Mouse (Mus musculus): ENCODE results near the gene Xpo4.
"Not testable (repeated sequence)": the region's sequence is repeated elsewhere in the genome, so short reads cannot be mapped to it uniquely, and the experiment has no call there.

Xpo4 gene

DNA sequence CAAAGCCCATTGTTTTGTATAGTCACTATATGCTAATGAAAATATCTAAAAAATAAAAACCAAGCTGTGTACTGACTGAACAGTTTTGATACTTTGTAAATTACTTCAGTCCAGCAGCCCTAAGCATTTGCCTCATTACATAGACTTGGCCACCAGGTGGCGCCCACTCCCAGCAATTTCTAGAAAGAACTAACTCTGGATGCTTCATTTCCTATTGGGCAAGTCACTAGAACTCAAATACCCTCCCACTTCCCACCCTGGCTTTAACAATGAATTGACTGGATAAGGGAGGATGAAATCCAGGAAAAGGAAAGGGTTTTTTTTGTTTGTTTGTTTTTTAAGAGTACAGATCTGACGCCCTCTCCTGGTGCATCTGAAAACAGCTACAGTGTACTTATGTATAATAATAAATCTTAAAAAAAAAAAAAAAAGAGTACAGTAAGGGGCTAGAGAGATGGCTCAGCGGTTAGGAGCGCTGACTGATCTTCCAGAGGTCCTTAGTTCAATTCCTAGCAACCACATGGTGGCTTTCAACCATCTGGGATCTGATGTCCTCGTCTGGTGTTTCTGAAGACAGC is 14.8 kb upstream of the Xpo4 start:
- peak; percentile 90 for DNase-seq

DNA sequence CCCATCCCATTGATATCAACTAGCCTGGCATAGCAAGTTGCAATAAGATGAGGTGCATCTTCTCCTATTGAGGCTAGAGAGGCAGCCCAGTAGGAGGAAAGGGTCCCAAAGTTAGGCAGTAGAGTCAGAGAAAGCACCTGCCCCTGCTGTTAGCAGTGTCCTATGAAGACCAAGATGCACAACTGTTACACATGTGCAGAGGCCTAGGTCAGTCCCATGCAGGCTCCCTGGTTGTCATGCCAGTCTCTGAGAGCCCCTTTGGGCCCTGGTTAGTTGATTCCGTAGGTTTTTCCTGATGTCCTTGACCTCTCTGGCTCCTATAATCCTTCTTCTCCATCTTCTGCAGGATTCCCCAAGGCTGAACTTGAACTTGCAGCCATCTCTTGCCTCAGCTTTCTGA is 14.3 kb upstream of the Xpo4 start:
- no peak for DNase-seq

DNA sequence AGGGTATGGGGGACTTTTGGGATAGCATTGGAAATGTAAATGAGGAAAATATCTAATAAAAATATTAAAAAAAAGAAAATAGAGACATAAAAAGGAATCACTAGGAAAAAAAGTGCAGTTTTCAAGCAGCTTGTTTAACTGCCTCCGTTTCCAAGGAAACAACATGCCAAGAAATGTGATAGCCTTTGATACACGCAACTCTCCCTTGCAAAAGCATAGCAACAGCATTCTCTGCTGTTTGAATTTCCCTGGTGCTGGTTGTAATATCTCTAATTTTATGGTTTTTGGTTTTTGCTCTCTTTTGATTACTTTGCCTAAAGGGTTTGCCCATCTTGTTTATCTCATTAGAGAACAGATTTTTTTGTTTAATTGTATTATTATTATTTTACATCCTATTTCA is 10.3 kb upstream of the Xpo4 start:
- no peak for DNase-seq

DNA sequence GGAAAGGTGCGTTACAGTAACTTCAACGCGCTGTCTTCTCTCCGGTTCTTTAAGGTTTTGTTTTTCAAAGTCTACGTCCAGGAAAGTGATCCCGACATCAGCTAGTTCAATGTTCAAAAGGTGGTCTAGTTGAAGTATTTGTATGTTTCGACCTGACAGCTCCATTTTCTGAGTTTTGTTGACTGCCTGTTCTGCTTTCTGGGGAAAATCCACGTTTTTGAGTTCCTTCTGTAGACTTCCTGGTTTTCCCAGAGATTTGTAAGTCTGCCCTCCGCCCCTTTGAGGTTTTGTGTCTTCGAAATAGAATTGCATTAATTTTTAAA is 359 bp upstream of the Xpo4 start:
- DNase-seq, result no peak

DNA sequence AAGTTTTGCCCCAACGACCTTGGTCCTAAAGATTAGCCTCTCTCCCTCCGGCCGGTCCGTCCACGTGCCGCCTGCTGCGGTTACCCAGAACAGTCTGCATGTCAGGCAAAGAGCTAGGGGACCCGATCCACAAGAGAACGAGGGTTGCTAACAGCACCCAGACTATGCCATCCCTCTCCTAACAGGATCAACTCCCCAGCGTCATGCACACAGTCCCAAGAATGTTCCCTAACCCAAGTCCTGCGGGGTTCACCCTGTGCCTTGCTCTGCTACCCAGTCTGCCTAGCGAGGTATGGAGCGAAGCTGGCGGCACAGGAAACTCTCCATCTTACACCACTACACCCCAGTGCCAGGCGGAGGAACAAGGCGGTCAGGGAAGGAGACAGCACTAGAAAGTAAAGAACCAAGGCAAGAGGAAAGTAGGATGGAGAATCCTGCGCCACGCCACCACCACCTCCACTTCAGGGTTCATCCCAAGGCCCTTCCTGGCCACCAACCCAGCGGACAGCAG is 864 bp downstream of the Xpo4 start:
- no peak for DNase-seq

DNA sequence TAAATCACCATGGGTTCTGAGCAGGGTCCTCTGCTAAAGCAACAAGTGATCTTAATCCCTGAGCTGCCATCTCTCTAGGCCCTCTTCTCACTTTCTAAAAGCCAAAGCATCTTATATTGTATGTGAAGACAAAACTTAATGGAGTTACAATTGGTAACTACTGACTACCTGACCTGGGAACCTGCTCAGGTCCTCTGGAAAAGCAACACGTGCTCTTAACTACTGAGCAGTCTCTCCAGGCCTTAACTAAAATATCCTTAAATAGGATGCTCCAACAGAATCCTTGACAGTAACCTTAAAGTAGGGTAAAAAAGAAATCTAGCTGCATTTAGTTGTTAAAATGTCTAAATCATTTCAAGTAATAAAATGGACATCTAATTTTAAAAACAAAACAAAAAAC is 1.6 kb downstream of the Xpo4 start:
- DNase-seq, result no peak

DNA sequence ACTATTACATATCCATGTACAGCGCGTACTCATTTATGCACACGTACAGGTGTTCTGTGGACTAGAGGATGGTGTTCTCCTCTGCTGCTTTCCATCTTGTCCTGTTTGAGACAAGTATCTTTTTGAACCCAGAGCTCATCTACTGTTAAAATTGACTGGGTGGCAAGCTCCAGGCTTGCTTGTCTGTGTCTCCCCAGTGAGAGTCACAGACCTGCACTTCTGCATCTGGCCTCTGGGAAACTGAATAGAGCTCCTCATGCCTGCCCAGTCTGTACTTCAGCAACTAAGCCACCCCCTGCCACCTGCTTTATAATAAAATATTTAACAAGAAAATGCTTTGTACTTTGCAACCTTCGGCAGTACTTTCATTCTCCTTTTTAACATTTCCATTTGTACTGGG is 6.9 kb downstream of the Xpo4 start:
- no peak for DNase-seq

DNA sequence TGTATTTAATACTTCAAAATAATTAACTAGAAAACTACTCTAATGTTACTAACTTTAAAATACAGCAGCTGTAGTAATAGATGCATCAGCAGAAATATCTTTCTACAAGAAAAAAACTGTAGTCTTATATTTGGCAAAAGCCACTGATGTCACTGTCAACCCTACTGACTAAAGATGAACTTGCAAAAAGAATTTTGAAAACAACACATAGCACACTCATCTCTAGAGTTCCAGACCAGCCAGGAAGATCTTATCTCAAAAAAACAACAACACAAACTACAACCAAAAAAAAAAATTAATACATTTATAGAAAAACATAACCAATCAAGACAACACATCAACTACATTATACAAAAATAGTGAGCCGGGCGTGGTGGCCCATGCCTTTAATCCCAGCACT is 7.7 kb downstream of the Xpo4 start:
- DNase-seq, result no peak

DNA sequence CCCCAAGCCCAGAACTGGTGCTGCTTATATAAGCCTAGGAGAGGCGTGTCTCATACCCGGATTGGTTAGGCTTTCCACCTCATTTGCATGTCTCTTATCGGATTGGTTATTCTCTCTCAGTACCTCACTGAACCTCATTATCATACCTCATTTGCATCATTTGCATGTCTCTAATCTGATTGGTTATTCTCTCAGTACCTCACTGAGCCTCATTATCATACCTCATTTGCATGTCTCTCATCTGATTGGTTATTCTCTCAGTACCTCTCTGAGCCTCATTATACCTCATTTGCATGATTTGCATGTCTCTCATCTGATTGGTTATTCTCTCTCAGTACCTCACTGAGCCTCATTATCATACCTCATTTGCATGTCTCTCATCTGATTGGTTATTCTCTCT is 8.7 kb downstream of the Xpo4 start:
- DNase-seq, result not testable (repeated sequence)

DNA sequence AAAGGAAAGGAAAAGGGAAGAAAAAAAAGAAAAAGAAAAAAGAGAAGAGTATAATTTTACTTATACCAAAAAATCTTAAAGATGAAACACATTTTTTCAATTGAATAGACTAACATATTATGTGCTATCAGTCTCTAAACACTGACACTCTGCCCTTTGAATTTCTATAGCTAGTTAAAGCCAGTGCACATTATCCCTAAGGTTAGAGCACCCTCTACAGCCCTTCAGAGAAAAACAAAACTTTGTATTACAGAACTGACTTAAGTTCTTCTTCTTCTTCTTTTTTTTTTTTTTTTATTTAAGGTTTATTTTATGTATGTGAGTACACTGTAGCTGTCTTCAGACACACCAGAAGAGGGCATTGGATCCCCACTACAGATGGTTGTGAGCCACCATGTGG is 15.7 kb downstream of the Xpo4 start:
- DNase-seq, result no peak

DNA sequence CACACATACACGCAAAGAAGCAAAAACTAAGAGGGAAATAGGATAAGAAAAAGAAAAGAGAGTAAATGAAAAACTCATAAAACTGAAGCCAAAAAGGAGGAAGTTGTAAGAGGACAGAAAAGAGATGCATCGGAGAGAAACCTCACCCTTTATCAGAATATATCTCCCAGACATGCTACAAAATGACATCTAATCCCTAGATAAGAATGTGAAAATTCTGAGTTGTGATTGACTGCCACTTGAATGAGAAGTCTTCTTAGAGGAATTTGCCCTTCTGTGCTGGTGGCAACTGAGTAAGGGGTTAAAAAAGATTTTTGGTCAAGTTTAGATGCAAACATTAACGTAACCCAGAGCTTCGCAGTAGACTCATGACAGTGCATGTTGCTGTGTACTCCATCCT is 19.1 kb downstream of the Xpo4 start:
- DNase-seq, result no peak

DNA sequence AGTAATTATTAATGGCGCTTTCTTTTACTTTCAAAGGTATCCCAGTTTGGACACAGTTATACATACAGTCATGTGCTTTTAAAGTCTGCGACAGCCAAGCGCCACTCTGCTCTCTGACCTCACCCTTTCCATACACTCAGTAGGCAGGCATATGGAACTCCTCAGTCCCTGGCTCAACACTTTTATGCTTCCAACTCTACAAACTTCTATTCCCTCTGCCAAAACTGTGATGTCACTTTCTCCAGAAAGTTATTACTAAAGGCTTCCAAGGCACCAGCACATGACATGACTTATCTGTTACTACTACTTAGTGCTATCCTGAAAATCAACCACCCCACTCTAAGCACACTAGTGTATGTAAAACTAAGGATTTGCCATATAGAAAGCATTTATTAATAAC is 26.1 kb downstream of the Xpo4 start:
- no peak for DNase-seq

DNA sequence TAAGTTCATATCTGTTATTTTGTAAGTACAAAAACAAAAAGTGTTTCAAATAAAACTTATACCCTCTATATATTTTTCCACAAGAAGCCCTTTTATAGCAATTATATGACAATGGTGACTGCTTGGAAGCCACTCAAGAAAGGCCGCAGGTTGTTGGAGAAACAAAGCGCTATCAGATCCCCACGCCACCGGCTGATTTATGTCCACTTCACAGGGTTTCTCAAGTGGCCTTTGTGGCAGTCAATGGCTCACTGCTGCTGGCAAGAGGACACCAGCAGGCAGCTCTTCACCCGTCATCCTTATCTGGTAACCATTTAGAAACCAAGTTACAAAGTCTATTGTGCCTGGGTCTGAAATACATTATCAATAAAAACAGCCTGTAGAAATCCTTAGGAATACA is 31.1 kb downstream of the Xpo4 start:
- no peak for DNase-seq

DNA sequence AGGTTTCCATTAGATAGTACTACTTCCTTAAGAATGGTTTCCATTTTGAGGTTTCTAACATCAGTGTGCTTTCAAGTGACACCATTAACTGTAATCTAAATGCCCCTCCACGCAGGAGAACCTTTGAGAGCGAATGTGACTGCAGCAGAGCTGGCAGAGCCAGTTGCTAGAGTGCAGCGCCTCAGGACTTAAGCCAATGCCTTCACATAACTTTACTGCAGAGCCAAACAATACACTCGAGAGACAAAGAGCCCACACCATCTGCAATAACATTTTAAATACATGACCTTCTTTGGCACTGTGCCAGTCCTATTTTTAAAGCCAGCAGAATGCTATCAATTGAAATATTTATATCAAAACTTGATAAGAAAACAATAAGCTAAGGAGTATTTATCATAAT is 35.6 kb downstream of the Xpo4 start:
- no peak for DNase-seq

DNA sequence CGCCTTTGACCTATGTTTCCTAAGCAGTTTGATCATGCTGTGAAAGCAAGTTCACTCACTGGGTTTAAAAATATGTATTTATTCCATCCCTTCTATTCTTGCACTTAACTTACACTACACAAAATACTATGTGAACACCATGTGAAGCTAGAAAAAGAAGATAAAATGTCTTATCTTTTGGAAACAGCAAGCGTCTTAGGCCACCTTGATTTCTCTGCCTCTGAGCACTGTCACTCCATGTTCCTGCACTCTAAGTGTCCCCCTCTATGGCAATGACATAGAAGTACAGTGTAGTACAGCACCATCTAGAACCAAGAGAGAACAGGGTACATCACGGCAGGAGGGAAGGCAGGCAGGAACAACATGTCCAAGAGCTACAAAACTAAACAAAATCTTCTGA is 42.3 kb downstream of the Xpo4 start:
- DNase-seq, result no peak

DNA sequence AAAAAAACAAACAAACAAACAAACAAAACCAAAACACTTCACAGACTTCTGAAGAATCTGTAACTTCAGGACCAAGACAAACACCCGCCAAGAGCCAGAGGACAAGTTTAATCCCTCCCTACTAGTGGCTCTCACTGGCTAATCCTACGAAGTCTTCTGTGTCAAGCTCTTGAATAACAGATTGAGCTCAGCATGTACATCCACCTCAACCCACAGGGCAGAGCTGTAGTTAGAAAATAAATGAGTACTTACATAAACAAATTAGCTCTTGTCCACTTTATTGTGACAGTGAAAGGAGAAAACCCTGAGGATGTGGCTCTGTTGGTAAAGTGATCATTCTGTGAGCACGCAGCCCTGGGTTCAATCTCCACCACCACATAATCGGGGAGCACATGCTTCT is 43.5 kb downstream of the Xpo4 start:
- DNase-seq, result no peak

DNA sequence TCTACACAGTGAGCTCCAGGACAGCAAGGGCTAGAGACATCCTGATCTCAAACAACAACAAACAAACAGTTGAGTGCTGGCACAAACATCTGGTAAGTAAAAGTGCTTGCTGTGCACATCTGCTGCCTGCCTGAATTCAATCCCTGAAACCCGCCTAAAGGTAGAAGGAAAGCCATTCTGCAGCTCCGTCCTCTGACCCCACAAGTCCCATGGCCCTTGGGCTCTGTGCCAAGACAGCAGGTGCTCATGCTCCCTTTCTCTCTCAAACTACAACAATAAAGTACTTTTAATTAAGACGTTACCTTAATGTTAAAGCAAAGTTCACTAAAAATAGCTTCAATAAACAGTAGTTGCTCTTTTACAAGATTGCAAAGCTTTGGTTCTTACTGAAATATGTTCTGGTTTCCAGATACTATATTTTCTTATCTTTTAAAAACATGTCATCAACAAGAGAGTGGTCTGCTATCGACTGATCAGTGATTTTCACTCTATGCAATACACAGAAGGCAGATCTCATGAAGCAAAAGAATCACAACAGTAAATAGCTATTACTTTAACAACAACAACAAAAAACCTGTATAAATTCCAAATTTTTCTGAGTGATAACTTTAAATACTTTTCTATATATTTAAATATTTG is 44.5 kb downstream of the Xpo4 start:
- peak; percentile 54 for DNase-seq

DNA sequence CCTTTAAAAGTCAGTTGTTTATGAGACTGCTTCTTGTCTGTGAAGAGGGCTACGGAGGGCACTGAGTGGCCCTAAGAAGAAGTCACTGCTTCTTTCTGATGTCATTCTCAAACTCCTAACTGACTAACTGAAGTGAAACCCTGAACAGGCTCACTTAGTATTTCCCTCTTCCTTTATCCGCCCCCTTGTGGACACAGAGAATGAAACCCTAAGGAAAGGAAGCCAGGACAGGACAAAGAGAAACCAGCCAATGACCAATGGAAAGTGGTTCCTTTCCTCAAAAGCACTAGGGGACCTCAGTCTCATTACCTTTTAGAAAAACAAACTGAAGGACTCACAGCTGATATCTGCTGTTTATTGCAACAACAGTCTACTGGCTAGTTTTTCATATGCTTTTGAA is 45.7 kb downstream of the Xpo4 start:
- DNase-seq, result peak; percentile 51

DNA sequence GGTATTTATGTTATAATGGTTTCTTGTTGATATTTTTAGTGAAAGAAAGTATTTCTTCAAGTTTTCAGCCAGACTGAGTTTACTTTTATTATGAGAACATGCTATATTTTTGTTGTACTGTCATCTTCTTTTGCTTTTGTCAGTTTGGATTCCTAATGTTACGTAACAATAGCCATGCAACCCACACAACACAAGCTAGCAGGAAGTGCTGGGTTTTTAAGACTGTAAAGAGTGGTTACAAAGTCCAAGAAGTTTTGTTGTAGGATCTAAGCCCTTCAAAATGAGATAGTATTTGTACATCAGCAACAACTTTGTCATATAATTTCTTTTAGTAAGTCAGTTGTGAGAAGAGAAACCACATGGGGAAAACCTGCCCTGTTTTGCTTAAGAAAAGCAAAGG is 47.6 kb downstream of the Xpo4 start:
- no peak for DNase-seq

DNA sequence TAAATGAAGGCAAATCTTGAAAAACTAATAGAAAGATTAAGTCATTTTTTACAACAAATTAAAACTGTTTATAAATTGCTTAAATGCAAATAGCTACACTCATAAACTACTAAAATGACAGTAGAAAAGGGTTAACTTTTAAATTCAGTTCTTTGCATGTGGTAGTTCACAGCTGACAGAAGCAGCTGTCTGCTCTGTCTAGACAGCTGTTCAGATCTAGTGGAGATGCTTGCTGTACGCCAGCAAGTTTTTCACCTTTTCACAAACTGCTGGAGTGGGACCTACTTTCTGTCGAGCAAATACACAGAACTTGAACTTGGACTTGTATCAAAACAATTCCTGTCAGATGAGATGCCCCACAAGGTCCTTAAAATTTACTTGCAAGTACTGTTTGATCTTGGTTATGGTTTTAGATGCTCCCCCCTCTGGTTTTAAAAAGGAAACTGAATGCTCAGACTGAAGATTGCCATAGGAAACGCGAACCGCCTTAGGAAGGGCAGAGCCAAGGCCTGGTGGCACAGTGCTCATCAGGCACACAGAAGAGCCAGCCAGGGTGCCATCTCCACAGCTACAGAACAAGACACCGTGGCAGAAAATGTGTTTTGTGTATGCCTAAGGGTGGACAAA is 48.8 kb downstream of the Xpo4 start:
- no peak for DNase-seq

DNA sequence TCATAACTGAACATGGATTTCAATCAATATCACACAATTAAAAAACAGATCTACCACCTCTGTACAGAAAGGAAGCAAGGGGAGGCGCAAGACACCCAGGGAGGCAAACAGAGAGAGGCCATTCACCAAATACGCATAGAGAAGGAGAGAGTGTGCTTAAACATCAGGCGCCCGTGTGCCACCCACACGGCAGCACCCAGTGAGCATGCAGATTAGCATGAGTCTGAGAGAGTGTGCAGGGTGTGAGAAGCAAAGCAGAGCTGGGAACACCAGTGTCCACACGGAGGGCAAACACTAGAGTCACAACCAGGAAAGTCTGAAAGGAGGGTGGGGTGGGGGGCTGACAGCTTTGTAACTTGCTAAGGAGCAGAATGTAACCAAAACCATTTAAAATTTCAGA is 49.4 kb downstream of the Xpo4 start:
- no peak for DNase-seq

DNA sequence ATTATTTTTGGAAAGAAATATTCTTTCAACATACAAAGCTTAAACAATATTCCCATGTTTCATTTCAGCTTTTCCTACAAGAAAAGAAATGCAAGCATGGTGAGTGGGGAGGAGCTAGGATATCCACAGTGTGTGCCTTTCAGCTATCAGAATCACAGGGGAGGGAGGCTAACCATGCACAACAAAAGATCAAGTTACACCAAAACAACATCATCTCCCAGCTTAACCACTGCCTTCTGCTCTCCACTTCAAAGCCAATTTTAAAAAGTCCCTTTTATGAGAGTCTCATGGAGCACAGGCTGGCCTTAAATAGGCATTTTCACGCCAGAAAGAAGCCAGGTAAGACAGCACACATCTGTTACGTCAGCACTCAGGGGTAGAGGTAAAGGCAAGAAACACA is 54.2 kb downstream of the Xpo4 start:
- DNase-seq, result no peak

DNA sequence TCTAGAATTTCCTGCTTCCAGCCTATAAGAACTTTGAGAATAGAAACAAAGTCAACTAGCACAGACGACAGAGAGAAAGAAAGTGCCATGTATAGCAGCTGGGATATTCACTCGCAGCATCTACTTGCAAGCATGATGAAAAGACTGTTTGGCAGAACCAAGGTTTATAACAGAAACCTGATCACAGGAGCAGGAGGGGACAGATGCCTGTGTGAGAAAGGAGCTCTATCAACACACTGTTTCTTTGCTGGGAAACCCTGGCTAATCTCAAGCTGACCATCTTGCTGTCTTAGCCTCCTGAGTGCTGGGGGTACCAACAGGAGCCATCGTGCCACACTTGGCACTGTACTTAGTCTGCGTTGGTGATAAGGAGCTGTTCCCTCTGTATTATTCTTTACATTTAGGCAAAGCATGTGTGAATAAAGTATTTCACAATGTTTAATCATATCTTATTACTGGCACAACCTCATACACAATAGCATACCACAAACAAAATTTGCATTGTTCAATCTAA is 55.4 kb downstream of the Xpo4 start:
- DNase-seq, result no peak

DNA sequence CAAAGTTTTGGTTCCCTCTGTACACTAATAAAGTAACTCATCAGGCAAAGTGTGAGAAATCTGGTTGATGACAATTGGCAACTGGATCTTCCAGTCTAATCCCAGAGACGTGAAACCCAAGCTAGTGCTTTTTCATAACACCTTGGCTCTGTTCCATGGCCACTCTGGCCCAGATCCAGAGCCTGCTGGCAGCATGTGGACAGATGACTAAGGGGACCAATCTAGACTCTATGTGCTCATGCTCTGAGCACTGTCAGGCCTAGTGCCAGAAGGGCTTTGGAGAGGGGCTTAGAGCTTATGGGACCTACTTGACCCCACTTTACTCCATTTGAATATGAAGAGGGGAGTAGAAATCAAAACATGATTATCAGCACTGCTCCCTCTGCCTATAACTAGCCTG is 57.7 kb downstream of the Xpo4 start:
- DNase-seq, result peak; percentile 89
